Mouse (Mus musculus): ENCODE measurements around the gene Pfkp. TPM values are rescaled to one million over a fixed set of nuclear protein-coding genes. Genes with fewer than 3 reads are reported as not detected.

Pfkp gene
- total and polyA plus RNA-seq, 2 experiments from 2014 or later = 187 to 431 TPM

DNA sequence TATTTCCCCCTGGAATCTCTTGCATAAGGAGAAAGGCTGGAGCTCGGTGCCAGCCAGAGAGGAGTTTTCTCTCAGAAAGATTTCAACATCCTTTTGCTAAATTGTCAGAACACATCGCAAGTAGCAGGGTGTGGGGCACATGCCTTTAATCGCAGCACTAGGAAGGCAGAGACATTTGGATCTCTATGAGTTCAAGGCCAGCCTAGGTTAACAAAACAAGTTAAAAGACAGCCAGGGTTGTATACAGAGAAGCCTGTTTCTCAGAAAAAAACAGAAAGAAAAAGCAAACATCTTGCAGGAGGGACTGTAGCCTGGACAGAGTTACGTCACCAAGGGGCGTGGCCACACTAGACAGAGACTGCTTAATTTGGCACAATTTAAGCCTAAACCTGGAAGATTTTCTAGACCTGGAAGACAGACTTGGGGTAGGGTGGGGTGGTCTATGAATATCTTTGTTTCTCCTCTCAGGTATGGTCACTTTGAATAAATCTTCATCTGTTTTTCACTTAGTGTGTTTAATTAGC is 9.0 kb downstream of the Pfkp start:
- peaks cover 7% of the 10 kb centered on the region for H3K36me3 ChIP-seq (ENCODE audit: insufficient read depth, low read length)
- H3K9ac ChIP-seq (replicated peaks; ENCODE audit: low read length, poor library complexity, severe bottlenecking) = no peak overlapping the region
- no peaks in the 10 kb centered on the region for H3K9me3 ChIP-seq (ENCODE audit: low read length)
- 76% methylated on average over 5 of the region's 5 CpGs for WGBS
- TF ChIP-seq CTCF (IDR thresholded peaks at IDR 0.05) = no peak
- no peaks in the 10 kb centered on the region for H3K4me1 ChIP-seq (ENCODE audit: insufficient read depth, low read length)
- H3K27ac ChIP-seq (ENCODE audit: low read depth, low read length) = no peak overlapping the region
- H3K27me3 ChIP-seq (ENCODE audit: insufficient read depth, low read length) = no peaks in the 10 kb centered on the region
- no peak overlapping the region for H3K4me2 ChIP-seq (ENCODE audit: low read depth, low read length, poor library complexity, severe bottlenecking)
- no peak overlapping the region for H3K4me3 ChIP-seq (ENCODE audit: low read depth, low read length)
- ATAC-seq (ENCODE audit: low FRiP score) (no peak), DNase-seq (ENCODE audit: low spot score) (no peak)

DNA sequence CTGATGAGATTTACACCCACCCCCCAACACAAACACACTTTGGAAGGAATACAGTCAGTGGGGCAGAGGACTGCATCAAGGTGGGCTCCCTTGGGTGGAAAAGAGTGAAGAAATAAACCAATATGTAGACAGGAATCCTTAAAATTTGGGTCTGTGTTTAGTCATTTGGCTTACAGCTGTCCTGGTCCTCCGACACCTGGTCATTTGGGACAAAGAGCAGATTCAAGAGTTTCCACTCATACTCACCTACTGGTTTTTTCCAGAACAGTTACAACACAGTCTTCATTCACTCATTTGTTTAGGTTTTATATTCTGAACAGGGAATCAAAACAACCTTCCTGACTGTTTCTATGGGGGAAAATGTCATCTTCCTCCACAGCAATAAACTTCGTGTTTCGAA is 9.6 kb downstream of the Pfkp start:
- Histone ChIP-seq H3K9ac (replicated peaks; ENCODE audit: low read length, poor library complexity, severe bottlenecking) (no peak overlapping the region), H3K4me1 (ENCODE audit: insufficient read depth, low read length) (no peaks in the 10 kb centered on the region), H3K4me2 (ENCODE audit: low read depth, low read length, poor library complexity, severe bottlenecking) (no peak overlapping the region), H3K36me3 (ENCODE audit: insufficient read depth, low read length) (peaks cover 7% of the 10 kb centered on the region), H3K4me3 (ENCODE audit: low read depth, low read length) (no peak overlapping the region), H3K27me3 (ENCODE audit: insufficient read depth, low read length) (no peaks in the 10 kb centered on the region), H3K9me3 (ENCODE audit: low read length) (no peaks in the 10 kb centered on the region), H3K27ac (ENCODE audit: low read depth, low read length) (no peak overlapping the region)
- 92% methylated on average over 3 of the region's 3 CpGs for WGBS
- DNase-seq (ENCODE audit: low spot score) = no peak
- no peak for ATAC-seq (ENCODE audit: low FRiP score)
- no peak for TF ChIP-seq CTCF (IDR thresholded peaks at IDR 0.05)

DNA sequence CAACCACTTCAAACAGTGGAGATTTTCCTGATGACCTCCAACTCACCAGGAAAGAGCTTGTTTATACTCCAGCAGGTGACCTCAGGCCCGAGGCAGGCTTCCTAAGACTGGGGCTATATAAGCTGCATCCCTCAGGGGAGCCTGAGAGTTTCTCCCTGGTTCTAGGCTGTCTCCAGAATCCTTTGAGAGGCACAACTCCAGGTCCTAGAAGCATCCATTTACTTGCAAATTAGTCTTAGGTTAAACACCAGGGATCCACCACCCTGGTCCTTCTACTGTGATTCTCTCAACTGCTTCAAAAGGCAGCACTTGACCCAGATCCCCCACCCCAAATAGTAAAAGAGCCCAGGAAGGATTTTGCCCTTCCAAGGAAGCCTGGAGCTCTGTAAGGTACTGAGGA is 10.2 kb downstream of the Pfkp start:
- no peak for TF ChIP-seq CTCF (IDR thresholded peaks at IDR 0.05)
- no peaks in the 10 kb centered on the region for H3K9me3 ChIP-seq (ENCODE audit: low read length)
- H3K27me3 ChIP-seq (ENCODE audit: insufficient read depth, low read length) = no peaks in the 10 kb centered on the region
- no peak overlapping the region for H3K4me2 ChIP-seq (ENCODE audit: low read depth, low read length, poor library complexity, severe bottlenecking)
- H3K27ac ChIP-seq (ENCODE audit: low read depth, low read length) = no peak overlapping the region
- H3K36me3 ChIP-seq (ENCODE audit: insufficient read depth, low read length) = peaks cover 7% of the 10 kb centered on the region
- no peak for DNase-seq (ENCODE audit: low spot score)
- no peak overlapping the region for H3K9ac ChIP-seq (replicated peaks; ENCODE audit: low read length, poor library complexity, severe bottlenecking)
- no peak overlapping the region for H3K4me3 ChIP-seq (ENCODE audit: low read depth, low read length)
- no peaks in the 10 kb centered on the region for H3K4me1 ChIP-seq (ENCODE audit: insufficient read depth, low read length)
- WGBS = 58% methylated on average over 1 of the region's 1 CpGs
- ATAC-seq (ENCODE audit: low FRiP score) = no peak

DNA sequence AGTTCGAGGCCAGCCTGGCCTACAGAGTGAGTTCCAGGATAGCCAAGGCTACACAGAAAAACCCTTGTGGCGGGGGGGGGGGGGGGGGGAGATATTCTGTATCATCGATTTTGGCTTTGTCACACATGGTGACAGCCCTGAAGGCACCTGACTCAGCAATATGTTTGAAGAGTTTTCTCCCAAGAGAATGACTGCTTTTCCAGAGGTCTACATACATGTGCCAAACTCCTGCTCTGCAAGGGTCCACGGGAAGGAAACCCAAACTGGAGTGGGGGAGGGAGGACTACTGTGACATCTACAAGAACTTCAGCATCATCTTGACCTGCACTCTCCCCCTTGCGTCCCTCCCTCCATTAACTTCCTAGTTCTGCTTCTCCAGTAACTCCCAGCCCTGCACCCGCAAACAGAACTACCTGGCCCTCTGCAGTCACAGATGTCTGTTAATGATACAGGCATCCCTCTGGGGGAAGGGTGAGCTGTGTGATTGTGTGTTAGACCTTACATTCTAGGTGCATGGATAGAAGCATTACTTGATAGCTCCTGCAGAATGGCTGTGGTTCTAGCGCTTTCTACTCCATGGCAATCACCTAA is 10.9 kb downstream of the Pfkp start:
- no peaks in the 10 kb centered on the region for H3K9me3 ChIP-seq (ENCODE audit: low read length)
- no peak for TF ChIP-seq CTCF (IDR thresholded peaks at IDR 0.05)
- H3K36me3 ChIP-seq (ENCODE audit: insufficient read depth, low read length) = peaks cover 7% of the 10 kb centered on the region
- no peak overlapping the region for H3K27ac ChIP-seq (ENCODE audit: low read depth, low read length)
- no peak overlapping the region for H3K9ac ChIP-seq (replicated peaks; ENCODE audit: low read length, poor library complexity, severe bottlenecking)
- H3K4me1 ChIP-seq (ENCODE audit: insufficient read depth, low read length) = no peaks in the 10 kb centered on the region
- DNase-seq (ENCODE audit: low spot score) (no peak), ATAC-seq (ENCODE audit: low FRiP score) (no peak)
- H3K27me3 ChIP-seq (ENCODE audit: insufficient read depth, low read length) = no peaks in the 10 kb centered on the region
- H3K4me3 ChIP-seq (ENCODE audit: low read depth, low read length) = no peak overlapping the region
- 86% methylated on average over 6 of the region's 7 CpGs for WGBS
- no peak overlapping the region for H3K4me2 ChIP-seq (ENCODE audit: low read depth, low read length, poor library complexity, severe bottlenecking)

DNA sequence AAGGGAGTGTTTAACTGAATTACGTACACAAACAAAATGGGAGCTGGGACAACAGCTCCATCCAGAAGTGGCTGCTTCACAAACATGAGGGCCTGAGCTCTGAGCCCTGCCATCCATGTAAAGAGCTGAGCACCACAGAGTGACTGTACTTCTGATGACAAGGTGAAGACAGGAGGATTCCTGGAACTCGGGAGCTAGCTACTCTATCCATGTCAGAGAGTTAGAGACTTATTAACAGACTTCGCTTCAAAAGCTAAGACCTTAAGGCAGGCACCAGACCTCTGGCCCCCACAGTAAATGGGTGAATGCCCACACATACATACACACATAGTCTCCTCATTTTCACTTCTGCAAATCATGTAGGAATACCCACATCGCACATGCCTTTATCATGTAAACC is 11.6 kb downstream of the Pfkp start:
- Histone ChIP-seq H3K4me3 (ENCODE audit: low read depth, low read length) (no peak overlapping the region), H3K27ac (ENCODE audit: low read depth, low read length) (no peak overlapping the region), H3K9me3 (ENCODE audit: low read length) (no peaks in the 10 kb centered on the region), H3K4me2 (ENCODE audit: low read depth, low read length, poor library complexity, severe bottlenecking) (no peak overlapping the region), H3K4me1 (ENCODE audit: insufficient read depth, low read length) (no peaks in the 10 kb centered on the region), H3K36me3 (ENCODE audit: insufficient read depth, low read length) (peaks cover 7% of the 10 kb centered on the region), H3K27me3 (ENCODE audit: insufficient read depth, low read length) (no peaks in the 10 kb centered on the region), H3K9ac (replicated peaks; ENCODE audit: low read length, poor library complexity, severe bottlenecking) (no peak overlapping the region)
- 85% methylated on average over 4 of the region's 4 CpGs for WGBS
- TF ChIP-seq CTCF (IDR thresholded peaks at IDR 0.05) = no peak
- ATAC-seq (ENCODE audit: low FRiP score) = no peak
- no peak for DNase-seq (ENCODE audit: low spot score)

DNA sequence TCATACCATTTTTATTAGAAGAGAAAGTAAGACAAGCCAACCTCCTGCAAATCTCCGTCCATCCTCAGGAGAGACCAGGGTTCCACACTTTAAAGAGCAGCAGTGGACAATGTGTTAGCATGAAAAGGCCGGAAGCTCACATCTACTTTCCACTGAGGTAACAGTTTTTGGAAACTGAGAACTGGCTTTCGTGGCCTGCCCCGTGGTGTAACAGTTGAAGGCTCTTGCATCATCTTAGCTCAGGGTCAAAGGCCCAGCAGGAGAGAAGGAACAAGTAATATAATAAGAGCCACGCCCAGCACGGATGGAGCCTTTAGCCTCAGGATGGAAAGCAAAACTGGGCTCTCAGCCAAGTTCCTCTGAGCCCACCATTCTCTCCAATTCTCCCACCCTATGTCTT is 12.1 kb downstream of the Pfkp start:
- WGBS = 67% methylated on average over 6 of the region's 6 CpGs
- no peak overlapping the region for H3K4me2 ChIP-seq (ENCODE audit: low read depth, low read length, poor library complexity, severe bottlenecking)
- no peak overlapping the region for H3K4me3 ChIP-seq (ENCODE audit: low read depth, low read length)
- no peak overlapping the region for H3K9ac ChIP-seq (replicated peaks; ENCODE audit: low read length, poor library complexity, severe bottlenecking)
- DNase-seq (ENCODE audit: low spot score) = no peak
- H3K4me1 ChIP-seq (ENCODE audit: insufficient read depth, low read length) = no peaks in the 10 kb centered on the region
- peaks cover 7% of the 10 kb centered on the region for H3K36me3 ChIP-seq (ENCODE audit: insufficient read depth, low read length)
- no peak overlapping the region for H3K27ac ChIP-seq (ENCODE audit: low read depth, low read length)
- no peak for TF ChIP-seq CTCF (IDR thresholded peaks at IDR 0.05)
- no peaks in the 10 kb centered on the region for H3K27me3 ChIP-seq (ENCODE audit: insufficient read depth, low read length)
- ATAC-seq (ENCODE audit: low FRiP score) = no peak
- H3K9me3 ChIP-seq (ENCODE audit: low read length) = no peaks in the 10 kb centered on the region
